Comparison of ENCODE assay signal across 9 mouse cellular contexts in the genomic region with DNA sequence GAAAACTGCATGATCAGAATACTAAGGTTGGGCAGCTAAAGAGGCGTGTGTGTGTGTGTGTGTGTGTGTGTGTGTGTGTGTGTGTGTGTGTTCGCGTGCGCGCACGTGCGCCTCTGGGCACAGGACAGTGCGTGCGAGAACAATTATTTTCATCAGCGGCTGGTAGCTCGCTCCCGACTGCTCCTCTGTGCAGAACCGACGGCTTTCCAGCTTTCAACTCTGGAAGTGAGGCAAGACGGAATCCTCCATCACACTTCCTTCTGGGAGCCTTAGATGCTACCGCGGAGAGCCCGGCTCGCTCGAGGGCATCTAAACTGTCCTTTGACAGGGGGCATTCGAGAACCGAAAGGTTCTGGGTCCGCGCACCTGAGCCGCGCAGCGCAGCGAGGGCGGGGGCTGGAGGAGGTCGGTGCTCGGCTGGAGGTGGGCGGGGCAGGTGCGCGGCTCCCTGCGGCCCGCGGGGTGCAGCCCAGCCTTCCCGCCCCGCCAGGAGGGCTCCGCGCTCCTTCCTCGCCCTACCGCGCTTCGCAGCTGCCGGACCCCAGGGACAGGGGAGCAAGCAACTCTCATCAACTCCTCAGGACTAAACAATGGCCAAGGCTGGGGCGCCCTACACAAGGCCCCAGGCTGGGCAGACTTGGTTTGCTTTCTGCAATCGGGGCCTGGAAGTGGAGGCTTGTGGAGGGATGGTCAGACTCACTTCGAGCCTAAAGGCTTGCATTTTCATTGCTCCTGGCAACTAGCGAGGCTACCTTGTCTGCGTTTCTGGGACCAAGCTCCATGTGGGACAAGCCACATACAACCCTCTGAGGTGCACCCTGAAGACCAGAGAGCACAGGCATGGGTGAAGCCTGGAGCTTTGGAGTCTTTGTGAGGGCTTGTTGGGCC. TPM values are rescaled to one million over a fixed set of nuclear protein-coding genes. Genes with fewer than 3 reads are reported as not detected.
A peak's percentile ranks its signal among the peaks of the same experiment; 100 is the strongest.
DNase-seq lines count a peak whose midpoint lies in the region; ATAC-seq and TF ChIP-seq lines count a peak whose summit lies in the region.
"Had no signal": no experiment of that assay in that cellular context is flagged by ENCODE, and none has a peak within 500 bp of the region (broad histone marks: within the 10 kb centered on the region; RNA-seq: fewer than 3 reads in every experiment).

A gene (plus strand): TSS at position 146 of the 888 bp plus-strand sequence.

- no peak for TF ChIP-seq CTCF in heart, adult 2 months (IDR thresholded peaks at IDR 0.05)

- ATAC-seq in heart, embryonic 14.5 days (ENCODE audit: insufficient number of reproducible peaks, insufficient read depth, low FRiP score, low read depth) = no peak
- ATAC-seq in cerebellum, adult (ENCODE audit: insufficient number of reproducible peaks, low FRiP score, low TSS enrichment) = peak; percentile 57; the same call in 1 of the 2 replicates
- peak; percentile 76 for ATAC-seq in forebrain, embryonic 15.5 days (replicated peaks)
- ATAC-seq in liver, embryonic 16.5 days (ENCODE audit: low read depth) = no peak

- H3K9me3 ChIP-seq in heart, embryonic 14.5 days (ENCODE audit: control insufficient read depth, low read length) = 0 out of 2 replicates have a peak, but pooled peaks cover 3% of the 10 kb centered on the region
- H3K9me3 ChIP-seq in forebrain, embryonic 15.5 days = no peaks in the 10 kb centered on the region
- H3K9me3 ChIP-seq in liver, embryonic 16.5 days (replicated peaks; ENCODE audit: control insufficient read depth, low read length) = no peaks in the 10 kb centered on the region

- no peak for TF ChIP-seq POLR2A in heart, adult 2 months (IDR thresholded peaks at IDR 0.05; ENCODE audit: insufficient read depth, low read depth, low read length)

- no peak for DNase-seq in heart, adult 2 months
- peak; percentile 45 for DNase-seq in yolk sac, embryonic 10.5 days (ENCODE audit: low spot score)
- DNase-seq in thymus, postnatal 14 days = no peak
- no peak for DNase-seq in layer of hippocampus, postnatal 36 days

- intact Hi-C loops in heart, adult 2 months (cut with DNase I) = no loop called here

- no peak within 1 kb of the TSS for H3K9ac ChIP-seq in heart, embryonic 14.5 days (ENCODE audit: low read length)
- no peak within 1 kb of the TSS for H3K9ac ChIP-seq in heart, adult 2 months (ENCODE audit: low read depth, low read length)
- 0 out of 2 replicates have a peak within 1 kb of the TSS, but pooled peaks have one; percentile 10 for H3K9ac ChIP-seq in forebrain, embryonic 15.5 days (replicated peaks)
- no peak within 1 kb of the TSS for H3K9ac ChIP-seq in liver, embryonic 16.5 days (ENCODE audit: low read depth, low read length)

- peaks cover 73% of the 10 kb centered on the region for H3K27me3 ChIP-seq in heart, embryonic 14.5 days (ENCODE audit: control insufficient read depth, insufficient read depth, low read length)
- H3K27me3 ChIP-seq in heart, adult 2 months (ENCODE audit: control insufficient read depth, insufficient read depth, low read length) = peaks cover 12% of the 10 kb centered on the region
- H3K27me3 ChIP-seq in forebrain, embryonic 15.5 days = peaks cover 53% of the 10 kb centered on the region
- peaks cover 47% of the 10 kb centered on the region for H3K27me3 ChIP-seq in liver, embryonic 16.5 days (ENCODE audit: control insufficient read depth, insufficient read depth, low read depth, low read length)

- H3K4me3 ChIP-seq in heart, embryonic 14.5 days (ENCODE audit: control insufficient read depth in 1 of 2, insufficient read depth in 1 of 2, low read depth in 1 of 2, low read length in 2 of 2) = peak within 1 kb of the TSS; percentile 0 to 28; a peak in 2 of 4 replicates
- no peak within 1 kb of the TSS for H3K4me3 ChIP-seq in heart, adult 2 months
- H3K4me3 ChIP-seq in forebrain, embryonic 15.5 days = peak within 1 kb of the TSS; percentile 28
- H3K4me3 ChIP-seq in liver, embryonic 16.5 days (ENCODE audit: low read depth, low read length) = peak within 1 kb of the TSS; percentile 22; the same call in 1 of the 2 replicates

- no peaks in the 10 kb centered on the region for H3K36me3 ChIP-seq in heart, embryonic 14.5 days (ENCODE audit: control insufficient read depth, insufficient read depth, low read length)
- no peaks in the 10 kb centered on the region for H3K36me3 ChIP-seq in heart, adult 2 months (ENCODE audit: control insufficient read depth, insufficient read depth, low read length)
- H3K36me3 ChIP-seq in forebrain, embryonic 15.5 days = no peaks in the 10 kb centered on the region
- H3K36me3 ChIP-seq in liver, embryonic 16.5 days (ENCODE audit: control insufficient read depth, insufficient read depth) = no peaks in the 10 kb centered on the region

- H3K4me2 ChIP-seq in heart, embryonic 14.5 days (ENCODE audit: low read length) = peak within 1 kb of the TSS; percentile 54
- H3K4me2 ChIP-seq in forebrain, embryonic 15.5 days (replicated peaks) = peak within 1 kb of the TSS; percentile 46
- H3K4me2 ChIP-seq in liver, embryonic 16.5 days (ENCODE audit: low read depth, low read length) = peak within 1 kb of the TSS; percentile 48

- H3K4me1 ChIP-seq in heart, embryonic 14.5 days (ENCODE audit: control insufficient read depth in 2 of 2, insufficient read depth in 2 of 2, low read length in 2 of 2) = peaks cover 0 to 7% of the 10 kb centered on the region in 2 experiments; a peak in 2 of 4 replicates
- H3K4me1 ChIP-seq in heart, adult 2 months (ENCODE audit: control insufficient read depth, insufficient read depth, low read length) = peaks cover 2% of the 10 kb centered on the region; the same call in 1 of the 2 replicates
- peaks cover 13% of the 10 kb centered on the region for H3K4me1 ChIP-seq in forebrain, embryonic 15.5 days
- H3K4me1 ChIP-seq in liver, embryonic 16.5 days (ENCODE audit: control insufficient read depth, low read depth, low read length) = peaks cover 4% of the 10 kb centered on the region

- no peak within 1 kb of the TSS for H3K27ac ChIP-seq in heart, embryonic 14.5 days (replicated peaks in 1 of 2; ENCODE audit: control insufficient read depth in 1 of 2, insufficient read depth in 1 of 2, low read depth in 2 of 2, low read length in 2 of 2)
- H3K27ac ChIP-seq in heart, adult 2 months = no peak within 1 kb of the TSS
- peak within 1 kb of the TSS; percentile 68 for H3K27ac ChIP-seq in forebrain, embryonic 15.5 days (replicated peaks)
- no peak within 1 kb of the TSS for H3K27ac ChIP-seq in liver, embryonic 16.5 days (ENCODE audit: low read length)

- 2% methylated on average over 47 of the region's 51 CpGs for WGBS in heart, embryonic 14.5 days
- WGBS in heart, adult 2 months = 5% methylated on average over 51 of the region's 51 CpGs
- WGBS in forebrain, embryonic 15.5 days = 4% methylated on average over 47 of the region's 51 CpGs
- 2% methylated on average over 51 of the region's 51 CpGs for WGBS in liver, embryonic 16.5 days (ENCODE audit: insufficient replicate concordance)

- TF ChIP-seq EP300 in heart, adult 2 months (IDR thresholded peaks at IDR 0.05; ENCODE audit: insufficient read depth, low read depth, low read length) = no peak

- no peaks in the 10 kb centered on the region for H3K79me2 ChIP-seq in heart, adult 2 months (replicated peaks; ENCODE audit: control insufficient read depth, insufficient read depth, low read length)

RNA-seq across cellular contexts. Expression of the gene that starts here (rescaled TPM):
- not detected in 2 replicates for polyA plus RNA-seq in heart, embryonic 14.5 days (2014; fragmentation: Nextera tagmentation; extraction: Ambion mirVana)
- total RNA-seq in heart, adult 2 months (2021) = not detected
- not detected in 2 replicates for polyA plus RNA-seq in heart, adult 2 months (2012; rRNA removed)
- 0.57 and 0.63 TPM in 2 replicates for polyA plus RNA-seq in forebrain, embryonic 15.5 days (2015; fragmentation: Nextera tagmentation; extraction: Ambion mirVana)
- polyA plus RNA-seq in liver, embryonic 16.5 days (2015; fragmentation: Nextera tagmentation; extraction: Ambion mirVana) = not detected in 2 replicates
- not detected for total RNA-seq in layer of hippocampus, postnatal 36 days (2021)
- total RNA-seq: heart, postnatal 36 days had no signal

Comparison
In these comparisons a context has a peak if more than half of its experiments do, and no peak if none do; other contexts are left out.
1. Peak in ATAC-seq, H3K4me3 ChIP-seq, H3K27ac ChIP-seq, H3K9ac ChIP-seq and H3K4me2 ChIP-seq in forebrain, embryonic 15.5 days; RNA of the gene not detected or under 1 TPM.